Mouse (Mus musculus) ES-Bruce4 (cell line): ENCODE results near the gene Mettl26. TPM values are rescaled to one million over a fixed set of nuclear protein-coding genes. Genes with fewer than 3 reads are reported as not detected.
A peak's percentile ranks its signal among the peaks of the same experiment; 100 is the strongest.

ENCODE experiments used
- H3K27ac ChIP-seq: 2 replicates; pipeline ENCODE4 v1.5.1; 2012; ENCODE audit warnings: low read length, inconsistent platforms; ENCODE audit not compliant: insufficient read depth
- H3K27me3 ChIP-seq: 2 replicates; pipeline ENCODE4 v1.6.1; 2012; ENCODE audit warnings: mild to moderate bottlenecking, low read length, inconsistent platforms; ENCODE audit not compliant: control insufficient read depth, poor library complexity, insufficient read depth, severe bottlenecking
- H3K36me3 ChIP-seq: 2 replicates; pipeline ENCODE4 v1.6.1; 2012; ENCODE audit warnings: inconsistent platforms, mild to moderate bottlenecking, low read length, moderate library complexity; ENCODE audit not compliant: control insufficient read depth, poor library complexity, insufficient read depth, severe bottlenecking
- H3K4me1 ChIP-seq: one replicate; pipeline ENCODE4 v1.8.1; 2011; ENCODE audit warnings: low read length; ENCODE audit not compliant: control insufficient read depth, insufficient read depth
- H3K4me3 ChIP-seq: 2 replicates; pipeline ENCODE4 v1.5.1; 2011; ENCODE audit warnings: low read depth, mild to moderate bottlenecking, low read length
- H3K9ac ChIP-seq: 2 replicates; pipeline ENCODE4 v1.6.1; 2012; ENCODE audit warnings: low read depth, mild to moderate bottlenecking, inconsistent platforms; ENCODE audit not compliant: poor library complexity, severe bottlenecking
- H3K9me3 ChIP-seq: replicated peaks from 2 replicates; pipeline ENCODE4 v1.6.1; 2012; ENCODE audit warnings: mild to moderate bottlenecking, low read length, inconsistent platforms; ENCODE audit not compliant: control insufficient read depth, poor library complexity, insufficient read depth, severe bottlenecking
- CTCF ChIP-seq: IDR thresholded peaks from one replicate; pipeline ENCODE4 v1.8.1; 2011; ENCODE audit warnings: low read depth, low read length
- EP300 ChIP-seq: IDR thresholded peaks from 2 replicates; pipeline ENCODE4 v1.6.1; 2011; ENCODE audit warnings: low read depth, low read length; ENCODE audit not compliant: insufficient read depth
- POLR2A ChIP-seq: IDR thresholded peaks from one replicate; pipeline ENCODE4 v1.8.1; 2011; ENCODE audit warnings: low read length; ENCODE audit not compliant: insufficient read depth
- polyA plus RNA-seq: library from polyadenylated mRNA; stranded (reverse); fragments of >200 nt; gene quantifications from 2 replicates; pipeline ENCODE4 v1.2.4, GENCODE M21; 2011; ENCODE audit warnings: low read depth; ENCODE audit not compliant: missing spikeins, insufficient read depth, insufficient read length

Mettl26 gene
- polyA plus RNA-seq, 1 experiment: 32.6 TPM

GRCm38 (mm10) chr17:25883268-25883667 is 8.4 kb downstream of the Mettl26 start:
- Histone ChIP-seq H3K27me3 (no peaks in the 10 kb centered on the region), H3K4me1 (peaks cover 7% of the 10 kb centered on the region), H3K9me3 (no peaks in the 10 kb centered on the region), H3K4me3 (no peak overlapping the region), H3K27ac (no peak overlapping the region), H3K9ac (no peak overlapping the region), H3K36me3 (peaks cover 5% of the 10 kb centered on the region; the same call in 1 of the 2 replicates)
- TF ChIP-seq POLR2A (no peak), CTCF (no peak), EP300 (no peak)

GRCm38 (mm10) chr17:25883824-25884223 is 8.9 kb downstream of the Mettl26 start:
- Histone ChIP-seq H3K27ac (no peak overlapping the region), H3K36me3 (peaks cover 5% of the 10 kb centered on the region; the same call in 1 of the 2 replicates), H3K4me1 (peaks cover 7% of the 10 kb centered on the region), H3K4me3 (no peak overlapping the region), H3K9me3 (no peaks in the 10 kb centered on the region), H3K9ac (no peak overlapping the region), H3K27me3 (no peaks in the 10 kb centered on the region)
- no peak for TF ChIP-seq EP300
- TF ChIP-seq CTCF: no peak
- TF ChIP-seq POLR2A: no peak

- Histone ChIP-seq H3K27me3 (no peaks in the 10 kb centered on the region), H3K36me3 (peaks cover 8% of the 10 kb centered on the region), H3K4me3 (no peak overlapping the region), H3K9me3 (no peaks in the 10 kb centered on the region), H3K27ac (no peak overlapping the region), H3K4me1 (peaks cover 7% of the 10 kb centered on the region), H3K9ac (no peak overlapping the region)
- no peak for TF ChIP-seq POLR2A
- no peak for TF ChIP-seq EP300
- peak; percentile 46 for TF ChIP-seq CTCF
Measured at GRCm38 (mm10) chr17:25885636-25886035, 10.8 kb downstream of the Mettl26 start.

GRCm38 (mm10) chr17:25886806-25887205 is 11.9 kb downstream of the Mettl26 start:
- Histone ChIP-seq H3K9ac (no peak overlapping the region), H3K27ac (no peak overlapping the region), H3K4me1 (peaks cover under 1% of the 10 kb centered on the region), H3K4me3 (no peak overlapping the region), H3K9me3 (no peaks in the 10 kb centered on the region), H3K36me3 (peaks cover 8% of the 10 kb centered on the region), H3K27me3 (no peaks in the 10 kb centered on the region)
- TF ChIP-seq POLR2A (no peak), CTCF (no peak), EP300 (no peak)

- Histone ChIP-seq H3K9ac (no peak overlapping the region), H3K36me3 (peaks cover 8% of the 10 kb centered on the region), H3K4me3 (no peak overlapping the region), H3K27me3 (no peaks in the 10 kb centered on the region), H3K4me1 (no peaks in the 10 kb centered on the region), H3K9me3 (no peaks in the 10 kb centered on the region), H3K27ac (no peak overlapping the region)
- TF ChIP-seq POLR2A (no peak), CTCF (no peak), EP300 (no peak)
Measured at GRCm38 (mm10) chr17:25887467-25887866, 12.6 kb downstream of the Mettl26 start.

GRCm38 (mm10) chr17:25888837-25889236 is 14.0 kb downstream of the Mettl26 start:
- peaks cover 8% of the 10 kb centered on the region for H3K36me3 ChIP-seq

More at GRCm38 (mm10) chr17:25888837-25889236, 14.0 kb downstream of the Mettl26 start:
- Histone ChIP-seq H3K9me3 (no peaks in the 10 kb centered on the region), H3K27ac (no peak overlapping the region), H3K27me3 (no peaks in the 10 kb centered on the region), H3K4me3 (no peak overlapping the region), H3K9ac (no peak overlapping the region), H3K4me1 (no peaks in the 10 kb centered on the region)
- no peak for TF ChIP-seq POLR2A
- TF ChIP-seq EP300: no peak
- no peak for TF ChIP-seq CTCF
